In the genomic region with DNA sequence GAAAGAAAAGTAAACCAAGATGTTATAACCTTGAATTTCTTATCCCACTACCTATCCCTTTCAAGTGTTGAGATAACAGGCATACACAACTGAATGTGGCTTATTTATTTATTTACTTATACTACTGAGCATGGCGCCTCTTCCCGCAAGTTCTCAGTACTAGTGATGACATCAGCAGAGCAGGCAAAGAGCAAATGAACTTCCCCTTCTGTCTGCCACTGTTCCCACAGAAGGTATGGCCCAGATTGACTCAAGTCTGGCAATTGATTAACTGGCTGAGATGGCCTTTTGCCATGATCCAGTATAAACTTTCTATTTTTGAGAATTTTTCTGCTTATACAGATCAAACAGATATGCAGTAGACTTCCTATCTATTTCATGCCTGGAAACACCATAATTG, we compare ENCODE assay signal across 15 mouse cellular contexts.
"Had no signal": no experiment of that assay in that cellular context is flagged by ENCODE, and none has a peak within 500 bp of the region (broad histone marks: within the 10 kb centered on the region; RNA-seq: fewer than 3 reads in every experiment).

No protein-coding gene starts in this region.

- H3K36me3 ChIP-seq: limb, embryonic 15.5 days; midbrain, embryonic 12.5 days had no signal

- DNase-seq: kidney, adult 11 months; kidney, adult 9 months; kidney, postnatal 36 days; layer of hippocampus, adult 9-11 months; layer of hippocampus, postnatal 36 days; lung, adult 2 months; lung, postnatal 10 days; lung, postnatal 4 days; right cerebral cortex, adult 18-20 months; spleen, adult 18-20 months; thymus, adult 18-20 months; thymus, postnatal 36 days had no signal

- H3K27ac ChIP-seq: kidney, postnatal 0 days; limb, embryonic 15.5 days; midbrain, embryonic 12.5 days had no signal

- H3K4me3 ChIP-seq: limb, embryonic 15.5 days; midbrain, embryonic 12.5 days had no signal

- H3K27me3 ChIP-seq: limb, embryonic 15.5 days; midbrain, embryonic 12.5 days had no signal

- H3K9ac ChIP-seq: limb, embryonic 15.5 days; midbrain, embryonic 12.5 days had no signal
